Mouse (Mus musculus): ENCODE measurements around the gene Clcn6.

GRCm38 (mm10) chr4:148087091-148087906, 48.7 kb upstream of the Clcn6 start:
- no peak for TF ChIP-seq CEBPB (IDR thresholded peaks at IDR 0.05; ENCODE audit: low read depth)
- no peak for TF ChIP-seq CTCF (IDR thresholded peaks at IDR 0.05; ENCODE audit: control insufficient read depth, insufficient read depth, insufficient read length)
- TF ChIP-seq MAX (IDR thresholded peaks at IDR 0.05): no peak

All from C2C12 (cell line).